9 mouse cellular contexts compared by ENCODE assay signal in the genomic region with DNA sequence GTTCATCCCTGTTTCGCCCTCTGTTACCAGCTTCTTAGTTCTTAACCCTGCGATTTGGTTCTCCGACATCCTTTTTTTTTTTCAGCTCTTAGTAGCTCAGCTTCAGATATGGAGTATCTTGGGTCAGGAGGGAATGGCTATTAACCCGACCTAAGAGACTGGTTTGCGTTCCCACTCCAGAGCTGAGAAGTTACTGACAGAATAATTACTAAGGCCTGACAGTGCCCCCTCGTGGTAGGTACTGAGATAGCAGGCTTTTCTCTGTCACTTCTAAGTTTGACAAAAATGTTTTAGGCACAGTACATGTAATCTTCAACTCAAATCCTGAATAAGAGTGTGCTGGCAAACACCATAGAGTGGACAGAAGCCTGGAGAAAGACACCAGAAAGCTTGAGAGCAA. TPM values are rescaled to one million over a fixed set of nuclear protein-coding genes. Genes with fewer than 3 reads are reported as not detected.
DNase-seq lines count a peak whose midpoint lies in the region; ATAC-seq and TF ChIP-seq lines count a peak whose summit lies in the region.
"Had no signal": no experiment of that assay in that cellular context is flagged by ENCODE, and none has a peak within 500 bp of the region (broad histone marks: within the 10 kb centered on the region; RNA-seq: fewer than 3 reads in every experiment).

No protein-coding gene starts in this region.

- H3K4me2 ChIP-seq in liver, embryonic 12.5 days = no peak overlapping the region
- H3K4me2 ChIP-seq in forebrain, embryonic 16.5 days (ENCODE audit: low read length) = no peak overlapping the region
- no peak overlapping the region for H3K4me2 ChIP-seq in intestine, embryonic 14.5 days (ENCODE audit: low read length)
- H3K4me2 ChIP-seq in stomach, postnatal 0 days (replicated peaks; ENCODE audit: low read depth) = no peak overlapping the region
- H3K4me2 ChIP-seq: midbrain, embryonic 12.5 days had no signal

- TF ChIP-seq EP300 in stomach, postnatal 0 days (optimal IDR thresholded peaks at IDR 0.05) = no peak

- intact Hi-C loops in left cerebral cortex, postnatal 10 days (cut with DNase I) = loop anchor here (2.0 to 5.0 kb wide), 2 partner anchors 110 to 384 kb away; a partner anchor contains a TSS

- 28% methylated on average over 6 of the region's 6 CpGs for WGBS in liver, embryonic 12.5 days (ENCODE audit: insufficient replicate concordance)
- WGBS in forebrain, embryonic 16.5 days = 31% methylated on average over 6 of the region's 6 CpGs
- WGBS in intestine, embryonic 14.5 days = 27% methylated on average over 6 of the region's 6 CpGs
- 19% methylated on average over 6 of the region's 6 CpGs for whole genome bisulfite sequencing in stomach, postnatal 0 days

- no peaks in the 10 kb centered on the region for H3K4me1 ChIP-seq in liver, embryonic 12.5 days
- peaks cover 6% of the 10 kb centered on the region; the same call in 1 of the 2 replicates for H3K4me1 ChIP-seq in forebrain, embryonic 16.5 days (replicated peaks; ENCODE audit: control insufficient read depth, insufficient read depth, low read length)
- H3K4me1 ChIP-seq in intestine, embryonic 14.5 days (replicated peaks; ENCODE audit: control insufficient read depth, insufficient read depth, low read length) = no peaks in the 10 kb centered on the region
- no peaks in the 10 kb centered on the region for H3K4me1 ChIP-seq in stomach, postnatal 0 days (replicated peaks; ENCODE audit: control insufficient read depth, insufficient read depth)
- H3K4me1 ChIP-seq: midbrain, embryonic 12.5 days had no signal

- no peaks in the 10 kb centered on the region for H3K9me3 ChIP-seq in liver, embryonic 12.5 days (replicated peaks)
- H3K9me3 ChIP-seq in forebrain, embryonic 16.5 days (ENCODE audit: control insufficient read depth, low read length) = no peaks in the 10 kb centered on the region
- H3K9me3 ChIP-seq in intestine, embryonic 14.5 days (ENCODE audit: control insufficient read depth, low read length) = no peaks in the 10 kb centered on the region
- H3K9me3 ChIP-seq in stomach, postnatal 0 days (ENCODE audit: control insufficient read depth, low read length) = no peaks in the 10 kb centered on the region
- H3K9me3 ChIP-seq: midbrain, embryonic 12.5 days had no signal

- no peak overlapping the region for H3K9ac ChIP-seq in liver, embryonic 12.5 days
- H3K9ac ChIP-seq in forebrain, embryonic 16.5 days (replicated peaks; ENCODE audit: low read depth, low read length) = no peak overlapping the region
- H3K9ac ChIP-seq in intestine, embryonic 14.5 days (ENCODE audit: low read length) = no peak overlapping the region
- H3K9ac ChIP-seq in stomach, postnatal 0 days (ENCODE audit: low read length) = no peak overlapping the region
- H3K9ac ChIP-seq: midbrain, embryonic 12.5 days had no signal

- no peaks in the 10 kb centered on the region for H3K27me3 ChIP-seq in liver, embryonic 12.5 days (replicated peaks)
- no peaks in the 10 kb centered on the region for H3K27me3 ChIP-seq in forebrain, embryonic 16.5 days (replicated peaks; ENCODE audit: control insufficient read depth, insufficient read depth, low read length)
- no peaks in the 10 kb centered on the region for H3K27me3 ChIP-seq in intestine, embryonic 14.5 days (replicated peaks; ENCODE audit: control insufficient read depth, insufficient read depth, low read length)
- no peaks in the 10 kb centered on the region for H3K27me3 ChIP-seq in stomach, postnatal 0 days (ENCODE audit: control insufficient read depth, insufficient read depth, low read length)
- H3K27me3 ChIP-seq: midbrain, embryonic 12.5 days had no signal

- no peak overlapping the region for H3K27ac ChIP-seq in liver, embryonic 12.5 days
- no peak overlapping the region for H3K27ac ChIP-seq in forebrain, embryonic 16.5 days (ENCODE audit: low read length)
- H3K27ac ChIP-seq in intestine, embryonic 14.5 days (ENCODE audit: low read depth) = no peak overlapping the region
- no peak overlapping the region for H3K27ac ChIP-seq in stomach, postnatal 0 days (replicated peaks)
- H3K27ac ChIP-seq: midbrain, embryonic 12.5 days had no signal

- H3K4me3 ChIP-seq in liver, embryonic 12.5 days = no peak overlapping the region
- no peak overlapping the region for H3K4me3 ChIP-seq in forebrain, embryonic 16.5 days (replicated peaks; ENCODE audit: low read length)
- H3K4me3 ChIP-seq in intestine, embryonic 14.5 days (ENCODE audit: low read depth, low read length) = no peak overlapping the region
- H3K4me3 ChIP-seq in stomach, postnatal 0 days (ENCODE audit: low read depth, low read length) = no peak overlapping the region
- H3K4me3 ChIP-seq: midbrain, embryonic 12.5 days had no signal

- H3K36me3 ChIP-seq in liver, embryonic 12.5 days = no peaks in the 10 kb centered on the region; the same call in 1 of the 2 replicates
- H3K36me3 ChIP-seq in forebrain, embryonic 16.5 days (ENCODE audit: control insufficient read depth, insufficient read depth) = no peaks in the 10 kb centered on the region
- H3K36me3 ChIP-seq in intestine, embryonic 14.5 days (ENCODE audit: control insufficient read depth, insufficient read depth, low read length) = peaks cover 27% of the 10 kb centered on the region
- peaks cover 3% of the 10 kb centered on the region; the same call in 1 of the 2 replicates for H3K36me3 ChIP-seq in stomach, postnatal 0 days (ENCODE audit: control insufficient read depth, insufficient read depth, low read length)
- H3K36me3 ChIP-seq: midbrain, embryonic 12.5 days had no signal

- ATAC-seq in liver, embryonic 12.5 days = no peak
- peak; percentile 62 for ATAC-seq in forebrain, embryonic 16.5 days
- ATAC-seq in intestine, embryonic 14.5 days (replicated peaks; ENCODE audit: low FRiP score, low TSS enrichment, low read depth) = 0 out of 2 replicates have a peak, but pooled peaks have one; percentile 60
- ATAC-seq in stomach, postnatal 0 days (ENCODE audit: low FRiP score, low TSS enrichment) = no peak

- TF ChIP-seq CTCF in stomach, postnatal 0 days (IDR thresholded peaks at IDR 0.05; ENCODE audit: low read depth) = peak; percentile 90

- peak; percentile 65 for DNase-seq in liver
- peak; percentile 42 for DNase-seq in cerebellum, adult 11 months
- peak; percentile 83 for DNase-seq in intestine, embryonic 14.5 days (ENCODE audit: low spot score)
- DNase-seq in left cerebral cortex, postnatal 10 days (ENCODE audit: extremely low spot score in 1 of 2, low spot score in 2 of 2) = peak; percentile 55 to 66
- peak; percentile 78 for DNase-seq in naive thymus-derived CD4-positive, alpha-beta T cell, adult 2 months (ENCODE audit: low read depth)
- peak; percentile 72 for DNase-seq in stomach, postnatal 0 days (ENCODE audit: low spot score)

RNA-seq across cellular contexts. Expression of a gene that starts 27.4 kb away (rescaled TPM):
- polyA plus RNA-seq in liver, embryonic 12.5 days (2016; fragmentation: Nextera tagmentation; extraction: Ambion mirVana) = not detected in 2 replicates
- 0.21 and 0.22 TPM in 2 replicates for polyA plus RNA-seq in forebrain, embryonic 16.5 days (2015; fragmentation: Nextera tagmentation; extraction: Ambion mirVana)
- 0.50 and 0.92 TPM in 2 replicates for polyA plus RNA-seq in intestine, embryonic 14.5 days (2014; fragmentation: Nextera tagmentation; extraction: Ambion mirVana)
- under 1 TPM; 0.34 to 0.39 TPM for total RNA-seq in left cerebral cortex, postnatal 10 days (2021)
- polyA plus RNA-seq in stomach, postnatal 0 days (2015; fragmentation: Nextera tagmentation; extraction: Ambion mirVana) = 0.08 TPM in 1 of 2 replicates, not detected in the other

RNA-seq across cellular contexts. Expression of a gene that starts 43.5 kb away (rescaled TPM):
- polyA plus RNA-seq in liver, embryonic 12.5 days (2016; fragmentation: Nextera tagmentation; extraction: Ambion mirVana) = 1.4 TPM in 2 replicates
- polyA plus RNA-seq in forebrain, embryonic 16.5 days (2015; fragmentation: Nextera tagmentation; extraction: Ambion mirVana) = 1.6 and 1.7 TPM in 2 replicates
- polyA plus RNA-seq in intestine, embryonic 14.5 days (2014; fragmentation: Nextera tagmentation; extraction: Ambion mirVana) = 9.9 and 10.7 TPM in 2 replicates
- 1 to 10 TPM; 6.5 to 8.4 TPM for total RNA-seq in left cerebral cortex, postnatal 10 days (2021)
- polyA plus RNA-seq in stomach, postnatal 0 days (2015; fragmentation: Nextera tagmentation; extraction: Ambion mirVana) = 3.1 and 5.1 TPM in 2 replicates

Comparison
In these comparisons a context has a peak if more than half of its experiments do, and no peak if none do; other contexts are left out.
1. ATAC-seq: peak in forebrain, embryonic 16.5 days (single experiment) and intestine, embryonic 14.5 days (single experiment); none in liver, embryonic 12.5 days (single experiment) and stomach, postnatal 0 days (single experiment).
2. Peak in every context shown above with its lines, with median percentiles within 50 percentile points of each other: DNase-seq.